Mouse (Mus musculus) MEL (cell line): ENCODE measurements around the gene Fbf1. TPM values are rescaled to one million over a fixed set of nuclear protein-coding genes. Genes with fewer than 3 reads are reported as not detected.

ENCODE experiments used
- DNase-seq: peaks from one replicate; pipeline ENCODE4 v3.0.0; 2011; ENCODE audit warnings: low read depth, low spot score
- H3K27ac ChIP-seq: 2 replicates; pipeline ENCODE4 v1.5.1; 2012; ENCODE audit warnings: low read depth, mild to moderate bottlenecking, control low read depth, low read length, moderate library complexity; ENCODE audit not compliant: control insufficient read depth
- H3K27me3 ChIP-seq, 2 experiments: fragments of 150-350 bp in 1 of 2; sonication (generic) in 1 of 2; 2 replicates each; pipeline ENCODE4 v1.6.1; 2012; ENCODE audit warnings: low read length in 2 of 2, mild to moderate bottlenecking in 2 of 2, improper control_type of control experiment in 1 of 2, moderate library complexity in 1 of 2; ENCODE audit not compliant: insufficient read depth in 2 of 2, control insufficient read depth in 1 of 2
- H3K36me3 ChIP-seq, 2 experiments: 2 replicates each; pipeline ENCODE4 v1.6.1; 2012 to 2014; ENCODE audit warnings: low read length in 2 of 2, improper control_type of control experiment in 1 of 2, inconsistent platforms in 1 of 2, mild to moderate bottlenecking in 1 of 2; ENCODE audit not compliant: insufficient read depth in 2 of 2, control insufficient read depth in 1 of 2
- H3K4me1 ChIP-seq, 2 experiments: fragments of 150-350 bp in 1 of 2; sonication (generic) in 1 of 2; 2 replicates each; pipeline ENCODE4 v1.6.1; 2012; ENCODE audit warnings: low read length in 2 of 2, improper control_type of control experiment in 1 of 2, mild to moderate bottlenecking in 1 of 2; ENCODE audit not compliant: insufficient read depth in 2 of 2, control insufficient read depth in 1 of 2
- H3K4me3 ChIP-seq, 2 experiments: fragments of 150-350 bp in 1 of 2; sonication (generic) in 1 of 2; 2 replicates each; pipeline ENCODE4 v1.5.1; 2012; ENCODE audit warnings: low read depth in 2 of 2, low read length in 2 of 2, mild to moderate bottlenecking in 2 of 2, moderate library complexity in 2 of 2, control low read depth in 1 of 2, improper control_type of control experiment in 1 of 2; ENCODE audit not compliant: control insufficient read depth in 1 of 2, insufficient read depth in 1 of 2
- H3K79me2 ChIP-seq: 2 replicates; pipeline ENCODE4 v1.6.1; 2012; ENCODE audit warnings: mild to moderate bottlenecking, low read length, moderate library complexity; ENCODE audit not compliant: control insufficient read depth, poor library complexity, insufficient read depth
- H3K9ac ChIP-seq: 2 replicates; pipeline ENCODE4 v1.6.1; 2012; ENCODE audit warnings: low read depth, mild to moderate bottlenecking, control low read depth, low read length, moderate library complexity; ENCODE audit not compliant: control insufficient read depth, poor library complexity, severe bottlenecking
- H3K9me3 ChIP-seq: fragments of 150-350 bp; sonication (generic); replicated peaks from 2 replicates; pipeline ENCODE4 v1.6.1; 2012; ENCODE audit warnings: mild to moderate bottlenecking, low read length, improper control_type of control experiment, moderate library complexity; ENCODE audit not compliant: insufficient read depth
- BHLHE40 ChIP-seq: IDR thresholded peaks from 2 replicates; pipeline ENCODE4 v1.6.1; 2012; ENCODE audit warnings: low read depth, mild to moderate bottlenecking, inconsistent platforms, low read length, improper control_type of control experiment, borderline replicate concordance
- E2F4 ChIP-seq: IDR thresholded peaks from 2 replicates; pipeline ENCODE4 v1.6.1; 2011; ENCODE audit warnings: low read depth, low read length, improper control_type of control experiment, borderline replicate concordance
- ELF1 ChIP-seq: IDR thresholded peaks from 2 replicates; pipeline ENCODE4 v1.6.1; 2014; ENCODE audit warnings: low read depth, mild to moderate bottlenecking, inconsistent platforms, low read length, improper control_type of control experiment, moderate library complexity
- EP300 ChIP-seq, 2 experiments: IDR thresholded peaks; 2 replicates each; pipeline ENCODE4 v1.6.1; 2011; ENCODE audit warnings: improper control_type of control experiment in 2 of 2, low read length in 2 of 2, low read depth in 1 of 2, mild to moderate bottlenecking in 1 of 2
- GABPA ChIP-seq: IDR thresholded peaks from 2 replicates; pipeline ENCODE4 v1.6.1; 2012; ENCODE audit warnings: low read depth, mild to moderate bottlenecking, inconsistent platforms, low read length, improper control_type of control experiment, moderate library complexity
- JUND ChIP-seq: IDR thresholded peaks from 2 replicates; pipeline ENCODE4 v1.6.1; 2011; ENCODE audit warnings: low read depth, mild to moderate bottlenecking, improper control_type of control experiment, low read length
- MAZ ChIP-seq: IDR thresholded peaks from 2 replicates; pipeline ENCODE4 v1.6.1; 2012; ENCODE audit warnings: low read depth, mild to moderate bottlenecking, inconsistent platforms, low read length, improper control_type of control experiment
- MEF2A ChIP-seq: IDR thresholded peaks from 2 replicates; pipeline ENCODE4 v1.6.1; 2014; ENCODE audit warnings: low read depth, mild to moderate bottlenecking, inconsistent platforms, low read length, improper control_type of control experiment; ENCODE audit not compliant: poor library complexity, insufficient replicate concordance, severe bottlenecking; ENCODE audit errors: extremely low read depth
- MYB ChIP-seq: IDR thresholded peaks from 2 replicates; pipeline ENCODE4 v1.6.1; 2011; ENCODE audit warnings: mild to moderate bottlenecking, low read depth, low read length, improper control_type of control experiment
- MYC ChIP-seq: IDR thresholded peaks from 2 replicates; pipeline ENCODE4 v1.6.1; 2011; ENCODE audit warnings: low read depth, mild to moderate bottlenecking, low read length, improper control_type of control experiment, moderate library complexity
- NELFE ChIP-seq: IDR thresholded peaks from 2 replicates; pipeline ENCODE4 v1.6.1; 2011; ENCODE audit warnings: low read depth, low read length, improper control_type of control experiment
- NRF1 ChIP-seq: IDR thresholded peaks from 2 replicates; pipeline ENCODE4 v1.6.1; 2014; ENCODE audit warnings: low read depth, mild to moderate bottlenecking, inconsistent platforms, low read length, improper control_type of control experiment, moderate library complexity; ENCODE audit not compliant: poor library complexity, insufficient read depth, severe bottlenecking
- POLR2AphosphoS2 ChIP-seq: IDR thresholded peaks from 2 replicates; pipeline ENCODE4 v1.6.1; 2011; ENCODE audit warnings: low read length, improper control_type of control experiment
- TAL1 ChIP-seq: IDR thresholded peaks from 2 replicates; pipeline ENCODE4 v1.6.1; 2012; ENCODE audit warnings: mild to moderate bottlenecking, inconsistent platforms, low read length, moderate library complexity, mixed read lengths
- TCF12 ChIP-seq: IDR thresholded peaks from 2 replicates; pipeline ENCODE4 v1.6.1; 2014; ENCODE audit warnings: low read depth, mild to moderate bottlenecking, inconsistent platforms, low read length, improper control_type of control experiment, moderate library complexity
- UBTF ChIP-seq: IDR thresholded peaks from 2 replicates; pipeline ENCODE4 v1.6.1; 2012; ENCODE audit warnings: low read depth, mild to moderate bottlenecking, inconsistent platforms, low read length, improper control_type of control experiment, moderate library complexity, borderline replicate concordance; ENCODE audit not compliant: insufficient read depth
- USF1 ChIP-seq: IDR thresholded peaks from 2 replicates; pipeline ENCODE4 v1.6.1; 2014; ENCODE audit warnings: low read depth, mild to moderate bottlenecking, inconsistent platforms, low read length, improper control_type of control experiment, moderate library complexity
- USF2 ChIP-seq, 2 experiments: IDR thresholded peaks; 2 replicates each; pipeline ENCODE4 v1.6.1; 2011 to 2012; ENCODE audit warnings: improper control_type of control experiment in 2 of 2, low read length in 2 of 2, borderline replicate concordance in 1 of 2, inconsistent platforms in 1 of 2, low read depth in 1 of 2, mild to moderate bottlenecking in 1 of 2; ENCODE audit not compliant: insufficient read depth in 1 of 2
- ZC3H11A ChIP-seq: IDR thresholded peaks from 2 replicates; pipeline ENCODE4 v1.6.1; 2012; ENCODE audit warnings: low read depth, mild to moderate bottlenecking, inconsistent platforms, low read length, improper control_type of control experiment
- ZKSCAN1 ChIP-seq: IDR thresholded peaks from 2 replicates; pipeline ENCODE4 v1.6.1; 2012; ENCODE audit warnings: low read depth, mild to moderate bottlenecking, inconsistent platforms, low read length, improper control_type of control experiment, moderate library complexity
- ZNF384 ChIP-seq: IDR thresholded peaks from 2 replicates; pipeline ENCODE4 v1.6.1; 2012; ENCODE audit warnings: low read depth, mild to moderate bottlenecking, inconsistent platforms, low read length, improper control_type of control experiment
- polyA plus RNA-seq, 2 experiments: library from polyadenylated mRNA; stranded (reverse) in 1 of 2; unstranded in 1 of 2; fragments of >175 nt in 1 of 2; fragments of >200 nt in 1 of 2; gene quantifications; 2 replicates each; pipeline versions ENCODE4 v1.2.1 to v1.2.4; 2012; ENCODE audit warnings: low replicate concordance in 2 of 2, low read depth in 1 of 2; ENCODE audit not compliant: insufficient read length in 2 of 2, insufficient read depth in 1 of 2, missing spikeins in 1 of 2
- total RNA-seq: library from RNA; depleted of rRNA; stranded (reverse); fragments of 300-350 nt; gene quantifications from 2 replicates; pipeline ENCODE4 v1.2.3, GENCODE M21; 2012

The Fbf1 gene
- total and polyA plus RNA-seq, 3 experiments: 29.2 to 32.5 TPM; not detected in 1

DNA sequence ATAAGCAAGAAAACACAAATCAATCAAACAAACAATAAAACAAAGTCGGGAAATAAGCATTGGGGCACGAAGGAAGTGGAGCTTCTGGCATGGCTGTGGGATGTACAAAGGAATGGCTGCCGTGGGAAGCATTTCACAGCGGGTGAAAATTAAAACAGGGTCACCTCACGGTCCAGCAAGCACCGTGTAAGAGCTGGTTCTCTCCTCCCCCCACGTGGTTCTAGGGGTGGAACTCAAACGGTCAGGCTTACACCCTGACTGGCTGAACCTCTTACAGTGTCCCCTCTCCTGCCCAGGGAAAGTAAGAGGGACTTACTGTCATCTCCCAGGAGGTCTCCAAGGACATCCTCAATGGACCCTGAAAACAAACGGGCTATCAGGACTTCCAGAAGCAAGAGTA, 5.0 kb downstream of the Fbf1 start:
- no peak for TF ChIP-seq ZKSCAN1
- TF ChIP-seq JUND: no peak
- TF ChIP-seq NELFE: no peak
- no peak for TF ChIP-seq ZNF384
- TF ChIP-seq MYB: no peak
- no peak for TF ChIP-seq TAL1
- TF ChIP-seq EP300 (IDR thresholded peaks at IDR 0.05; ENCODE audit: low read depth in 1 of 2, low read length in 2 of 2): no peak
- TF ChIP-seq MYC: no peak
- no peak for TF ChIP-seq BHLHE40
- no peak for TF ChIP-seq ELF1
- no peak for TF ChIP-seq MEF2A
- TF ChIP-seq USF2 (IDR thresholded peaks at IDR 0.05; ENCODE audit: borderline replicate concordance in 1 of 2, insufficient read depth in 1 of 2, low read depth in 1 of 2, low read length in 2 of 2): no peak
- peaks cover 0 to 7% of the 10 kb centered on the region in 2 experiments; a peak in 2 of 4 replicates for H3K36me3 ChIP-seq
- no peaks in the 10 kb centered on the region for H3K27me3 ChIP-seq
- H3K4me3 ChIP-seq: no peak overlapping the region
- no peak for DNase-seq
- H3K9me3 ChIP-seq: no peaks in the 10 kb centered on the region
- no peak overlapping the region for H3K27ac ChIP-seq
- H3K9ac ChIP-seq: no peak overlapping the region
- H3K79me2 ChIP-seq: peaks cover 7% of the 10 kb centered on the region; the same call in 1 of the 2 replicates
- peaks cover 0 to 7% of the 10 kb centered on the region in 2 experiments; a peak in 2 of 4 replicates for H3K4me1 ChIP-seq

DNA sequence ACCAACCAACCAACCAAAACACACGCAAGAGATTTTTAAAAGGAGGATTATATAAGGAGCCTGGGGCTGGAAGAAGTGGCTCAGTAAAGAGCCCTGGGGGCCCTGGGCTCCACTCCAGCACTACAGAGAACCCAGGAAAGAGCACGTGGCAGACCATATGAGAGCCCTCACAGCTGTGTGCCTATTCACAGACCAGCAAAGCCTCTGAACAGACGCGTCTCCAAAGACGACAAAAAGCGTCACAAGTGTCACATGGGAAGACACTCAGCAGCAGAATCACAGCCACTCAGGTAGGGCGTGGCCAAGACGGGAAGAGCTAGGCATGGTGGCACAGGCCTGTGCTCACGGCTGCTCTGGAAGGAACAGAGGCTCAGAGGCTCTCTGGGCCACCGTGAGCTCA, 5.8 kb downstream of the Fbf1 start:
- Histone ChIP-seq H3K9ac (no peak overlapping the region), H3K9me3 (no peaks in the 10 kb centered on the region), H3K27ac (no peak overlapping the region), H3K36me3 (peaks cover 0 to 7% of the 10 kb centered on the region in 2 experiments; a peak in 2 of 4 replicates), H3K4me1 (peaks cover 0 to 7% of the 10 kb centered on the region in 2 experiments; a peak in 2 of 4 replicates), H3K4me3 (no peak overlapping the region), H3K27me3 (no peaks in the 10 kb centered on the region), H3K79me2 (peaks cover 3% of the 10 kb centered on the region; the same call in 1 of the 2 replicates)
- no peak for TF ChIP-seq NRF1
- TF ChIP-seq UBTF: no peak
- no peak for TF ChIP-seq USF1
- no peak for TF ChIP-seq ZC3H11A
- TF ChIP-seq POLR2AphosphoS2: no peak
- TF ChIP-seq ELF1: no peak
- no peak for TF ChIP-seq EP300 (IDR thresholded peaks at IDR 0.05; ENCODE audit: low read depth in 1 of 2, low read length in 2 of 2)
- TF ChIP-seq MAZ: no peak
- no peak for TF ChIP-seq GABPA
- no peak for TF ChIP-seq E2F4
- no peak for TF ChIP-seq TCF12
- TF ChIP-seq JUND: no peak
- no peak for TF ChIP-seq BHLHE40
- DNase-seq: no peak
